Mouse (Mus musculus): ENCODE measurements at regions not wholly inside any gene's neighbourhood (a gene's known extent, or its start where the extent isn't known, plus 50 kb on each side); places are given as distances from the start of the nearest gene placed in this dataset.
"Not testable (repeated sequence)": the region's sequence is repeated elsewhere in the genome, so short reads cannot be mapped to it uniquely, and the experiment has no call there.

DNA sequence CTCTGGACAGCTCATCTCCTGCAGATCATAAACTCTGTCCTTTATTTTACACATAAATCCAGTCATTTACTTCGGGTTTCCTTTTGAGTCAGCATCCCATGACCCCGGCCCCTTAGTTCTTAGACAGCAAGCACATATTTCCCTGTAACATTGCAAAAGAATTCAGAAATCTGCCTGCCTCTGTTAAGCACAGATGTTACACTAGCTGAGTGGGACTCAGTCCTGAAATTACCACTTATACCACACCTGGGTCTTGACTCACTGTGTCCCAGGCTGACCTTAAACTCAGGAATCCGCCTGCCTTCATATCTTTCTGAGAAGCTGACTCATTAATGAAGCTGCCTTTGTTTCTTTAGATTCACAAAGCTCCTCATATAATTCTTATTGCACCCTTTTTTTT lies 139.9 kb downstream of the Sptssa start:
- DNase-seq = no peak

DNA sequence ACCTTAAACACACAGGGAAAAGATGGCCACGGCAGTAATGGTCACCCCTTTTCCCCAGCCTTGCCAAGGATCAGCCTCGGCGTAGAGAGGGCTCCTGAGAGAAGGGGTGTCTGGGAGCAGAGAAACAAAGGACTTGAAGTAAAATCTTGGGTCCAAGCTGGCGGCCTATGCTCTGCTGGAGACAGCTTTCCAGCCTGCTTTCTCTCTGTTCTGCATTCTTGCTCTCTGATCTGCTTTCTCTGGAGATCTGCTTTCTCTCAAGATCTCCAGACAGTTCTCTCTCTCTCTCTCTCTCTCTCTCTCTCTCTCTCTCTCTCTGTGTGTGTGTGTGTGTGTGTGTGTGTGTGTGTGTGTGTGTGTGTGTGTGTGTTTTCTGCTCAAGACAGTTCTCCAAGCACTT lies 140.3 kb downstream of the Sptssa start:
- not testable (repeated sequence) for DNase-seq

DNA sequence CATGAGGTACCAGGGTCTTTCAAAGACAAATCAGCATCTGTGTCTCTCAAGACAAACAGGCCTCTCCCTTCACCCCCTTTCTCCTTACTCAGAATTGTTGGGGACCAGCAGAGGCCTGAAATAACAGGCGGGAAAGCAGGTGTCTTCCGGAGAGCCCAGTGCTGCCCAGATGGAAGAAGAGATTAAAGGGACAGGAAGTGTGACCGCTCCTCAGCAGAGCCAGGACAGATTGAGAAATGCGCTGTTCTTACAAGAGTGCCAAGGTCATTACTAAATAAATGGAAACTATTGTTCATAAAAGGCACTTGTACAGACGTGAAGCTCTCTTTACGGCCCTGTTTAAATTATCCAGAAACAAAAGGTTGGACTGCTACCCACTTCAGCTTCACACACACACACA lies 146.5 kb downstream of the Sptssa start:
- DNase-seq = no peak

DNA sequence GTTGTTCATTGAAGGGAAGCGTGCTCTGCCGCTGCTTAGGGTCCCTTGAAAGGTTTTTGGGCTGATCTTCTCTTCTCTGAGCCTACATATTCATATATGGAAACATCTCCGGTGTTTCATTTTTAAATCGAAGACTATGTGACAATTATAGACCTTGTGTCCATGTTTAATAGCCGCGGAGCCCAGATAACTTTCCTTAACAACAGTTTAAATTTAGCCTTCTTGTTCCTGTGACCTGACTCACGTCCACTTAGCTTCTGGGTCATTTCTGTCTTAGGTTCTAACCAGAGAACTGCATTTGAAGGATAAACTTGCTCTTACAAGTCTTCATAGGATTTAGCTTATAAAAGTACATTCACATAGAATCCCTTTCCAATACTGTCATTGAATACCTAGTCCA lies 153.6 kb downstream of the Sptssa start:
- DNase-seq = no peak

DNA sequence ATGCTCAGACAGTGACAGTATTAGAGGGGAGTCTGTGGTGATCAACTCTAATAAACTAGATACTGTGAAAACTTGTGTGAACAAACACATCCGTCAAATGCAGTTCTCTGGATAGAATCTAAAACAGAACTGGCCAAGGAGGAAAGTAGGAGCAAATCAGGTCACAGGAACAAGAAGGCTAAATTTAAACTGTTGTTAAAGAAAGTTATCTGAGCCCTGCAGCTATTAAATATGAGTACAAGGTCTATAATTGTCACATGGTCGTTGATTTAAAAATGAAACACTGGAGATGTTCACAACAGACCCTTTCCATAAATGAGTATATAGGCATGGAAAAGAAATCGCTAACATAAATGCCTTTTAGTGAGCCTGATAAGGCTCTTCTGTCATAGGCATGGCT lies 156.4 kb downstream of the Sptssa start:
- no peak for DNase-seq

DNA sequence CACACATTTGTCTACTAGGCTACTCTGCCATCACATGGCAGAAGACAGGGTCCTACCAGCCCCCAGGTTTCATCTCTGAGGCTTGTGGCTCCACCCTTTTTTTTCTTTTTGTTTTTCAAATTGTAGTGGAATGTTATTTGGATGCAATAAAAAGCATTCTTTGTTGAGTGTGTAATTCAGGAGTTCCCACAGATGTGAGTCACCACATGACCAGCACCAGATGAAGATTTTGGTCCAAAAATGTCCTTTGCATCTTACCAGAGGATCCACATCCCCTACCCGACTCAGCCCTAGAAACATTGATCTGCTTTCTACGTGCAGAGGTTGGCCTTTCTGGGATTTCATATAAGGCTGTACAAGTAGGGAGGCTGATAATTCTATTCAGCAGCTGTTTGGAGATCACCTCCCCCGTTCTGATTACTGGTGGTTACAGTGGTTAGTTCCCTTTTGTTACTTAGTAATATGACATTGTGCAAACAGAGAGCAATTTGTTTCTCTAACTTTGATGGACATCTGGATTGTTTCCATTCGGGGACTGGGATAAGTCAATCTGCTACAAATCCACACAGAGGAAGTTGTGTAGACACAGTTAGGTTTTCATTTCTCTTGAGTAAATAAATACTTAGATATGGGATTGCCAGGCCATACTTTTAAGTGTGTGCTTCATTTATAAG lies 160.5 kb downstream of the Sptssa start:
- no peak for DNase-seq

DNA sequence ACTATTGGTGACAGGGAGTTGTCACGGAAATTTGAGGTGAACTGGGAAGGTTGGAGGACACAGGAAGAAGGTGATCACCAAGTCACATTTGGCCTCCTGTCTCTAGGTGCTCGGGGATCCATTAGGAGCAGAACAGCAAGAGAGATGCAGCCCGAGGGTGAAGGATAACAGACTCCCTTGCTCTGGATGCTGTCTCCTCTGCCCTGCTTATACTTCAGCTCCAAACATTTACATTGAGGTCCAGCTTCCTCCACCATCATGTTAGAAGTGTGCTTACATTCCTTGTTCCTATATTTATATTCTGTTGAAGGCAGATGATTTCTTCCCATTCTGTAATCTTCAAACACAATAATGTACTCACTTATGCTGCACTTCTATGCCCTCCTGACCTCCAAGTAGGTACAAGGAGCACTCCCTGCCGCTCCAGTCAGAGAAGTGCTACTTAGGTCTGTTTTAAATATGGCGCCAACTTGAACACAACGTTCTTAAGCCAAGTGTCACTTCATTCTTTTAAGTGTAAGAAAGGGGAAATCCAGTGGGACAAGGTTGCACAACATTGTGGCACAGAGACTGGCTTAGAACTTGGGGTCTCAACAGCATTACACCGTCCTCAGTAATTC lies 161.5 kb downstream of the Sptssa start:
- DNase-seq = no peak

DNA sequence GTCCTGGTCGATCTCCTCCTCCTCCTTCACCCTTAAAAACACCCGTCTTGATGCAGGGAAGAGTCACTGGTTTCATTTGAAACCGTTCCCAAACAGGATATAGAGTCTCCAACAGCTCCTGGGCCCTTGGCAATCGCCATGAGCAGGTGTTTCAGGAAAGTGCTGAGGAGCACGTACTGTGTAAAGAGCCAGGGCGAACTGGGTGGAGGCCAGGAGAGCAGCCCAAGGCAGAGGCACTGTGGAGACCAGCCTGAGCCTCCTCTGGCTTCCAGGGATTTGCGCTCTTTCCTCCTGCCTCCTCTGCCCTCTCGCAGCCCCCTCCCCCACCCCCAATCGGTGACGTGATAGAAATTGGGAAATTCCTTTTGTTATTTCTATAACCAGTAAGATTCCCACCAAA lies 163.6 kb downstream of the Sptssa start:
- DNase-seq = no peak

DNA sequence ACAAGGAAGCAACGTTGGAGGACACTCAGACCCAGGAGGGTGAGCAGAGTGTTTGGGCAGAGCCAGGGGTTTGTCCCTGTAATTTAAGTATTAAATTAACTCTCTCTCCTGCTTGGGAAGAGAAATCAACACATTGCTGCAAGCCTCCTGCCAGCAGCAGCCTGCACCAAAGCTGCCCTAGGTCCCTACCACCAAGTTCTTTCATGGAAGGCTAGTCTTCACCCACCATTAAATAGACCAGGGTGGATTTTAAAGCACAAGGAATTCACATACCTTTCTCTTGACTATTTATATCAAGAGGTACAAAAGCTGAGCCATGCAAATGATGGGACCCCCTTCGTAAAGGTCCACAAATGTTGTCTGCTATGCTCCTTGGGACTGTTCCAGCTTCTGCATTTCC lies 165.9 kb downstream of the Sptssa start:
- DNase-seq = no peak

DNA sequence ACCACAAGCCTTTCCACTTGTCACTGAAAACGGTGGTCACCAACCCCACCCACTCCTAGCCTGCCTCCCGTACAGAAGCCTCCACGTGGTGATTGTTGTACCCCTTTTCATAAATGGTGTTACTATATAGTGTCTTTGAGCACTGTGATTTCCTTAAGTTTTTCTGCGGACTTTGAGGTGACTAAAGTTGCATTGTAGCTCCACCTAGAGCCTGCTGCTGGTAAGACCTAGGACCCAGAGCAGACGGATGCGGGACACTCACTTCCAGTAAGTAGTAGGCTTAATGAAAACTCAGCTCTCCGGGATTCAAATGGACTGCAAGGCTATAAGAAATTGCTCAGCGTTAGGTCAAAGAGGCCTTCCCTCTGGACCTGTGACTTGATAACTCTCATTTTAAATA lies 166.7 kb downstream of the Sptssa start:
- DNase-seq = peak; percentile 62

DNA sequence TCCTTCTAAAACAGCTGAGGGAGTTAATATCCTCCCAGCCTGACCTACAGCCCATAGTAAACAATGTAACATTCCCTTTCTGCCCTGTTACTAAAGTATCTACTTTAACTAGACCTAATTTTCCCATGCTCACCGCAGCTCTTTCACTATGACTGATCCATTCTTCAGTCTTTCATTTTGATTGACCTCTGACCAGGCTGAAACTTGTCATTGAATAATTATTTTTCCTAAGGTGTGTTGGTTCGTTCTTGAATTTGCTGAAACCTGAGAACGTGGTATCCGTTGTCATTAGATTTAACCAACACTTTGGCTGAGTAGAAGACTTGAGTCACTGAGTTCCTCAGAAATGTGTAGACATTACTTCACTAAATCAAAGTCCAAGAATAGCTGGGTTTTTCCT lies 168.7 kb downstream of the Sptssa start:
- no peak for DNase-seq

DNA sequence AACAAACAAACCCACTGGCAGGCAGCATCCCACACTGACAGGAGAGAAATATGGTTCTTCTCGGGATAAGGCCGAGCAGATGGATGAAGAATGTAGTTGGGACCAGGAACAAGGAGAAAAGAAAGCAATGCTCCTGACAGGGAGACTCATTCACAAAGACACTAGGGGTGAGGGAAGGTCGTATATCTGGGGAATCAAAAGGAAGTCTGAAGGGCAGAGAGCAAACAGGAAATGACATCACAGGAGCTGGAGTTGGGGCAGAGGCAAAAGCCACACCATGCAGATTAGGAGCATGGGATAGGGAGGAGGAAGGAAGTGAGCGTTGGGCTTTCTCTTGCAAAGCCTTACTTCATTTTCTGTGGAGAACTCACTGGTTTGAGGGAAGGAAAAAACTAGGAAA lies 174.4 kb downstream of the Sptssa start:
- no peak for DNase-seq

DNA sequence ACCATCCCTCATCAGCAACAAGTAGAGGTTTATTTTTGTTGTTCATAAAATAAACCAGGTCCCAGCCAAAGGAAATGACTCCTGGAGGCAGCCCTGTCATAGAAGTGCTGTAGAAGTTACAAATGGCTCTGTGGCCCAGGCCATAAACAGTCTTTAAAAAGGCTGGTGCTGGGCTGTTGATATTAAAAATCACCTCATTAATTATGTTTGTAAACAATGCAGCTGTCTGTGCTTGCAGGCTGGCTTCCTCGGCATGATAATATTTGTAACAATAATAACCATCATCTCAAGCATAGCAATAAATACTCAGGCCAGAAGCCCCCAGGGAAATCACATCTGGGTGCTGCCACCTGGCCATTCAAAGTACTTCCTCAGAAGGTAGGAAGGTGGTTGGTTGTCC lies 176.5 kb downstream of the Sptssa start:
- DNase-seq = no peak

DNA sequence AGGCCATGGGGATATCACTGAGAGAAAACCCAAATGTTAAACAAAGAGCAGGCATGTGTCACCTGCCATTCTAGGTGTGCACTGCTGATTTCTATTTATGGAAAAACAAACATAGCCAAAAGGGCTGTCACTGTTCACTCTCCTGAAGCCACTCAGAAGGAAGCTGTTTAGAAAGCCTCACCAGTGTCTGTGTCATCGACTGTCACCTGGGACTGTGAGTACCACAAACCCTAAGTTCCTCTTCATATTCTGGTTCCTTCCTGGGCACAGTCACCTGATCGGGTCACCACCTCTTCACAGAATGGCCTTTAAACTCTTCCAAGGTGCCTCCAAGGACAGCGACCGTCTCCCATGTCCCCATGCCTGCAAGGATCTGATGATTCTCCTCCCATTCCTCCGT lies 183.5 kb downstream of the Sptssa start:
- DNase-seq = no peak

DNA sequence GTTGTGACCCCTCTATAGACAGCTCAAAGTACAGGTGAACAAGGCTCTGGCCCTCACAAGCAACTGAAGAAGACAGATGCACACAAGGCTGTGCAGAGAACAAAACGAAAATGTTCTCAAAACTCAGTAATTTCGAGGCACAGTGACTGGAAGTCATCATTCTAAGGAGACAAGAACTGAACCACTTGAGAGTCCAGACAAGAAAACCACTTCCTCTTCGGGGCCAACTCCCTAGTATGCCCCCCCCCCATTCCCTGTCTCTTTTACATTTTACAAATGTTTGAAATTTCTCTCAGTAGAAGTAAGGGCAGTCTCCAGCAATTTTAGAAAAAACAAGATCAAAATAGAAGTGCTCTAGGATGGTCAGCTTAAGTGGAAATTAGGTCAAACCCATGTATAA lies 184.0 kb downstream of the Sptssa start:
- DNase-seq = no peak

DNA sequence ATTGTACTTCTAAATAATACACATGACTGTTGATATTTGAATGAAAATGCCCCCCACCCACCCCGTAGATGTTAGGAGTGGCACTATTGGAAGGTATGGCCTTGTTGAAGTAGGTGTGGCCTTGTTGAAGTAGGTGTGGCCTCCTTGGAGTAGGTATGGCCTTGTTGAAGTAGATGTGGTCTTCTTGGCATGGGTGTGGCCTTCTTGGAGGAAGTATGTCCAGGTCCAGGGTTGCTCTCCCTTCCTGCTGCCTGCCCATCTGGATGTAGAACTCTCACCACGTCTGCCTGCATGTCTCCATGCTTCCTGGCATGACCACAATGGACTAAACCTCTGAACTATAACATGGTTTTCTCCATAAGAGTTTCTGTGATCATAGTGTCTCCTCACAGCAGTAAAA lies 188.7 kb downstream of the Sptssa start:
- DNase-seq = no peak

DNA sequence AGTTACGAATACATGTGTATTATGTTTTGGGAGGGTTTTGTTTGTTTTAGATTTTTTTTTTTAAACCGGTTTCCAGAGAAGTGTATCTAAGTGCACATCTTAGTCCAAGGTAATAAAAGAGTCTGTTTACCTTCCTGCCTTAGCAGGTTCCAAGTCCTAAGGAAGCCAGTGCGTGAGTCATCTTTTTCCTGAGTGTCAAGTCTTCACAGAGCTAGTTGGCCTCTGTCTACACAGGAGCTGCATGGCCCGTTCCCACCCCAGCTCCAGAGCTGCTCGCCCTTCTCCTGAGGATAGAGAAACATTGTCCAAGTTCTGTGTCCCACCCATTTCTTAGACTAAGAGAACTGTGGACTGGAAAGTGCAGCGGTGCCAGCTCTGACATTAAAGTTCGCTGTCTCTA lies 192.6 kb downstream of the Sptssa start:
- no peak for DNase-seq

DNA sequence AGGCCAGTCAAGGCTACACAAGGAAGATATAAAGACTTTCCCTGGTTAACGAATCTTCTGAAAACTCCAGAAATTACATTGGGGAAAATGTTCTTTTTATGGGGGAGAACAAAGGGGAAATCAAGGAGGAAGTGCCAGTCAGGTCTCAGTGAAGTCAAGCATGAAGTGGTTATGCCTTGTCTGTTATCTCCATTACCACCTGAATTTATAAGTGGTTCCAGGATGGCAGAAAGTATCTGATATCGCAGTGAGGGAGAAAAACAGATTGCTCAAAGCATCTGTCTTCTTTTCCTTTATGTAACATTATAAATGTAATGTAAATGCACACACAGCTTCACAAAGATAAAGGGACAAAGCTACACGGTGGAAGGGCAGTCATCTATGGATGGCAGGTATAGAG lies 195.0 kb downstream of the Sptssa start:
- DNase-seq = no peak

DNA sequence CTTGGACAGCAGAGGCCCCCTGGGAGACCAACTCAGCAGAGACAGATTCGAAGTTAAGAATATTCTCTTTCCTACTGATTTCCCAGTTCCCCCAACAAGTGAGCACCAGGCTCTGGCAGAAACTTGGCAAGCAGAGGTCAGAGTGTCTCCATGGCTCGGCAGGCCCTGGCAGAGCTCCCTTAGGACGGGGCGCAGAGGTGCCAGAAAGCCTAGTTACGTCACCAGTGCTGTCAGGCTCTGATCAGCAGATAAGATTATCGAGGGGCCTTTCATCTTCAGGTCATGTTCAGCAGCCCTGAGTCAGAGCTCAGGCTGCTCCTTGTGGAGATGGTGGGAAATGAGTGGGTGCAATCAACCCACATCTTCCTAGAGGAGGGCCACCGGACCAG lies 196.2 kb downstream of the Sptssa start:
- no peak for DNase-seq

DNA sequence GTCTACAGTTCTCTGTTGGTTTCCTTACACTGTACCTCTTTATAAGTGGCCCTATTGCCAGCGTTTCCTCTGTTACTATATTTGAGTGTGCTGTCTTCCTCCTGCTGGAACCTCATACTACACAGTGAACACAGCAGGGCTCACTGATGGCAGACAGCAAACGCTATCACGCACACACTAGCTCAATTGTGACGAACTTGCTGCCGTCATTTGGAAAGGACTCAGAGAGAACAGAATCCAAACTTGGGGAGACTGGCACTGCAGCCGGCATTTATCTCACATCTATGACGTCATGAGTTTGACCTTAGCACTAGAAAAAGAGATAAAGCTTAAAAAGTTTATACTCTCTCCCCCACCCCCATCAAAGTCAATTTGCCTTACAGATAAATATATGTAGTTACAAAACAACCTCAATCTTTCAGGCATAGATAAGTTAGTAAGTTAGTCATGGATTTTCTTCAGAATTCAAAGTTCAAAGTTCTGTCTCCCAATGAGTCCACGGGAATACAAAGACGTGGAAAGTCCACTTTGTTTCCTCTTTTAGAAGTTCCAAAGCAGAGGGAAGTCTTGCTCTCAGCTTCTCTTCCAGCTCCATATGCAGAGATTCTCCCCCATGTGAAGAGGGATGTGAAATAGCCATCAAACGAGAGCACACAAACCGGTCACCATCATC lies 196.8 kb downstream of the Sptssa start:
- DNase-seq = no peak

DNA sequence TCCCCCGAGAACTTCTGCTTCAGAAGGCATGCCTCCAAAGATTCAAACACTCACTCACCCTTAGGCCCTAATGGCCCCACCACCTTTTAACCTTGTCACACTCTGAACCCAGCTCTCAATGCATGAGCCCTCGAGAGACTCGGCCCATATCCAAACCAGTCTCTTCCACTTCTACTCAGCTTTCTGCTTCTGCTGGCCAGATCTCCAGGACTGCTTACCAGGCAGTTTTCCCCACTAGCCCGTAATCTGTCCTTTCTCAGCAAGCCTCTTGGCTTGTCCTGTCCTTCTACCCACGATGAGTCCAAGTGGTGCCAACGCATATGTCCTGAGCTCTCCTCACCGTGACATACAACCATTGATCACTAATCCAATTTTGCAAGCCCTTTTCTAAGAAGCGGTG lies 199.6 kb downstream of the Sptssa start:
- DNase-seq = no peak

DNA sequence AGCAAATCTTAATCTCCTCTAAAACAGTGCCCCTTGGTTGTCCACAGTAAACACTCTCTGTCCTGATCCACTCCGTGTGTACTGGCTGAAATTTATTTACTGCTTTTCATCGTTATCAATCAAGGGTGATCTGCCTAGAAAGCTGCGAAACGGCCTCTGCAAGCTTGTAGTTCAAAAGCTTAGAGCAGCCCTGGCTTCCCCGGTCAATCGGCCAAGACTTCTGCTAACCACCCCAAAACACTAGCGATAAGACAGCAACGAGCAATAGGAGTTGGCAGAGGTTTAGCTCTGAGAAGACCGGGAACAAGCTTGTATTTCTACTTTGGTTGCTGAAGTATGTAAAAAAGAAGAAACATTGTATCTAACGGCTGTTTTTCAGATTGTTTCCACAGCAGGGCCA lies 201.8 kb downstream of the Sptssa start:
- no peak for DNase-seq

DNA sequence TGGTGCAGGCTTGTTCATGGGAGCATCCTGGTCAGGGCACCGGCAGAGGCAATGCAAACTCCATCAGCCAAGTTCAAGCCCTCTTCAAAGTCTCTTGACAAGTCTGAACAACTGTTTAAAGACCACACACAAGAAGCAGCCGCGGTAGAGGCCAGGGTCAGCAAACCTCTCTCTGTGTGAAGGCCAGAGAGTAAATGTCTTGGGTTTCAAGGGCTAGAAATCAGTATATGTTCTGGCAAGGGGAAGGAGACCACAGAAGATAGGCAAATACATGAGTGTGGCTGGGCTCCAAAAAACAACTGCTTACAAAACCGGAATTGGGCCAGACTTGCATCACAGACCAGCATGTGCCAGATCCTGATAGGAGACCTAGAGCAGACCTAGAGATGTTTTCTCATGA lies 203.0 kb downstream of the Sptssa start:
- no peak for DNase-seq

DNA sequence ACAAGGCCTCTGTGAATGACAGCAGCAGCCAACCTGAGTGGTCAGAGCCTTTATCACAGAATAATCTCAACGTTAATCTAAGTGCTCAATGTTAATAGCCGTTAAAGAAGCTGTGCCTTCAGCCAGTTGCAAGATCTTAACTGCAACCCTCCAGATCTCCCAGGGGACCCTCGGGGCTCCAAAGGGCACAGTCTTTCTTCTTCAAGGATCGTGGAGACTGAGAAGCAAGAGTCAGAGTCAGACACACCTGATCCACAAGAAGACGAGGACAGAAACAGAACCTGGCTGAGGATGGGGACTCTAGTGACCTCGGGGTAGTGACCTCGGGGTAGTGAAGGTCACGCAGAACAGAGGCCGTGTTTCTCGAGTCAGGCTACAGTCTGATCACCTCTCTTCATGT lies 206.0 kb downstream of the Sptssa start:
- no peak for DNase-seq

DNA sequence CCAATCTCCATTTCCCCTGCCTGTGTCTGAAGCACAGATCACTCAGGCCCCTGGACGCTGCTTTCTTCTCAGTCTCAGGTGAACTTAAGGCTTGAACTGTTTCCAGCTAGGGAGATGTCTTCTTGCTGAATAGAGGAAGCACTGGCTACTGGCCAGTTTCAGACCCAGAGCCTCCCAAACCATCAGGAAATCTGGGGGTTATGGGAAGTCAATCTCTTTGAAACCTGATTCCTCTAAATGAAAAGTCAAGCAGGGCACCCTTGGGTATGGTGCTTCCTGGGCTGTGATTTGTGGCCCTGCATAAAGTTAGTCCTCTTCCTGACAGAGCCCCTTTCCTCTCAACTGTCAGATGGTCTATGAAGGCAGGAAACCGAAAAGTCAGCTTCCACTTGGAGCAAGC lies 208.2 kb downstream of the Sptssa start:
- no peak for DNase-seq

Measured in right cerebral cortex, adult 18-20 months (tissue).